Mouse (Mus musculus) kidney, adult 9 months (tissue): Measurements from ENCODE around the gene Gabra2.

Experiments used
- DNase-seq: peaks from one replicate; pipeline ENCODE4 v3.0.0; 2022

Gabra2 gene

GRCm38 (mm10) chr5:71095725-71096607, at the start of gene Gabra2:
TSS of gene Gabra2 (minus strand) at chr5:71095849.
- DNase-seq = no peak

- DNase-seq = no peak
Observed at GRCm38 (mm10) chr5:71136691-71137090, 41.0 kb upstream of the Gabra2 start.

DNA sequence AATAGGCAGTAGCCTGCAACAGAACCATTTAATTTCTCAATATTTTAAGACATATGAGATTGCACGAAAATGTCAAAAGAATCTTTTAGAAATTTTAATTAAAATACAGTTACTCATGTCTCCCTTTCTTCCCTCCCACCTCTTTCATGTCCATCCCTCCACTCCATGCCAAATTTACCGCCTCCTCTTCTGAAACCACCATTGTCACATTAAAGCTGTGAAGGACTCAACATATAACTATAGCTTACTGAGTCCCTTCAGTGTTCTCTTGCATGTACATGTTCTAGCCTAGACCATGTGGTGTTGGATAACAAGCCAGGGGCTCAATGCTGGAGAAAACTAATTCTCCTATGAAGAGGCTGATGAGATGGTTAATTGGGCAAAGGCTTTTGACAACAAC, 40.2 kb upstream of the Gabra2 start:
- no peak for DNase-seq

DNA sequence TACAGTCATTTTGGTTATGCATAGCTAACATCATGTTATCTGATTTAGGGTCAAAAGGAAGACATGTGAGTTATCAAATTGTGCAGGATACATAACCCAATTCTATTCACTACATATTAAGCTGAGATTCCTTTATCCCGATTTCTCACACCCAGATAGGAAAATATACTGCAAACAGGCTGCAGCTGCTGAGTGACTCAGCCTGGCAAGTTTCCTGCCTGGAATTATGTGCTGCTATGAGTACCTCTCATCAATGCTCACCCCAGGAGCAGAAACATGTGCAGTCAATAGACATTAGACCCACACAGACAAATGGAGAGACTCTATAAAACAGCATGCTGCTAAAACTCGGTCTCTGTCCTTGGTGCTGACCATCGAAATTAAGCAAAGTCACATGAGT, 32.1 kb upstream of the Gabra2 start:
- no peak for DNase-seq

DNA sequence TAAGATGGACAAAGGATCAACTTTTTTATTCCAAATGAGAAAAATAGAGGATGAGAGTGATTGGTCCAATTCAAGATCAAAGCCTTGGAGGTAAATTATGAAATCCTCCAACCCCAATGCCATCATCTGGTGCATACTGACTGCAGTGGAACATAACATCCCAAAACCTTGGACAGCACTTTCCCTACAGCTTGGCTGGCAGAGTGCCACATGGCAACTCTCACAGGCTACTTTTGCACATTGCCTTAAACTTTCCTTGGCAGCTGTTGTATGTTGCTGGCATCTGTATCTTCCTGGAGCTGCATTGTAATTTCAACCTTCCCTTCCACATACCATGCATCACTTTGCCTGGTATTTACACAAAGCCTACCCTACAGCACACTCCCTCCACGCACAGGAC, 19.6 kb upstream of the Gabra2 start:
- no peak for DNase-seq

DNA sequence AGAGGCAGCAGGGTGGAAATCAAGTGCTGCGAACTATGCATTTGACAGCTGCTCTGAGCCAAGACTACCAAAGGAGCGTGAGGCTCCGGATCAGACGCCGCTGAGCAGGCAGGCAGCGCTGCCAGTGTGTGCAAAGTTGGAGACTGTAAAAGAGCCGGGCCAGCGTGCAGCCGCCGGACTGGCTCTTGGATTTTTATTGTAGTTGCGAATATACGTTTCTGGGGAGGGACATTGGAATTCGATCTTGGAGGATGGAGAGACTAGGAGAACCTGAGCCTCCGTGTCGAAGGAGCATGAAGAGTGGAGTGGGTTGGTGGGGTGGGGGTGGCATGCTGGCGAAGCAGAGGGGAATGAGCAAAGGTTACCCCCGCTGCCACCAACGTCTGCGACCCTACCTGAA, 469 bp downstream of the Gabra2 start:
- DNase-seq = no peak

- no peak for DNase-seq
Observed at GRCm38 (mm10) chr5:71094776-71095175, 873 bp downstream of the Gabra2 start.

GRCm38 (mm10) chr5:71093807-71094206, 1.8 kb downstream of the Gabra2 start:
- DNase-seq = no peak

GRCm38 (mm10) chr5:71092475-71092874, 3.2 kb downstream of the Gabra2 start:
- no peak for DNase-seq

- DNase-seq = no peak
Observed at GRCm38 (mm10) chr5:71091926-71092325, 3.7 kb downstream of the Gabra2 start.

DNA sequence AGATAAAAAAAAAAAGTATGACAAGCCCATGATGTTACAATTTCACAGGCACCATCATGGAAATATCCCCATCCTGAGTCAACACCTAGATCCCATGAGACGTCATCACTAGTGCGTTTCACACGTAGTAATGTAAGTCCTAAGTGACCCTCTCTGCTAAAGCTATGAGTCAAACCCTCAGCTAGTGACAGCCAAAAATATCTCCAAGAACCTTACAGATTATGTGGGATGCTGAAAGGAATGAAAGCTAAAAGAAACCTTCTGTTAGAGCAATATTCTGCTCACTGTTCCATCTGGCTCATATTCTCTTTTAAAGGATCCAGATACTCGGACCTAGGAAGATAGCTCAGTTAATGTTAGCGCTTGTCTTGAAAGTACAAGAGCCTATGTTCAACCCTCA, 16.8 kb downstream of the Gabra2 start:
- no peak for DNase-seq

- no peak for DNase-seq
Observed at GRCm38 (mm10) chr5:71061696-71062095, 34.0 kb downstream of the Gabra2 start.

DNA sequence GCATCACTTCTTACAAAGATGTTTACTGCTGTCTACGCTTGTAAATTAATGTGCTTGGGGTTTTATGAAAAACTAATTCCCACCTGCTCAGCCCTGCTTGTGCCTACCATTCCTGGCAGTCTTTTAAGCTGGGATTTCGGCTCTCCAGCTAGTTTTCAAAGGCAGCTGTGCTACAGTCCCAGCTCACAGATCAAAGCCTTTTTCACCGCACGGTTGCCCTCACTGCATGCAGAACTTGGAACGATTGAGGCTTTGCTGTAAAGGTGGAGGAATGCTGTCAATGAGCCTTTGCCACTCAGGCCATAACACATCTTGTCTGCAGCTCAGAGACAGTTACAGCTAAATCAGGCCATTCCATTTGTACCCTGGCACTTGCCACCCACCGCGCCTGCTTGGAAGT, 37.6 kb downstream of the Gabra2 start:
- DNase-seq = no peak

DNA sequence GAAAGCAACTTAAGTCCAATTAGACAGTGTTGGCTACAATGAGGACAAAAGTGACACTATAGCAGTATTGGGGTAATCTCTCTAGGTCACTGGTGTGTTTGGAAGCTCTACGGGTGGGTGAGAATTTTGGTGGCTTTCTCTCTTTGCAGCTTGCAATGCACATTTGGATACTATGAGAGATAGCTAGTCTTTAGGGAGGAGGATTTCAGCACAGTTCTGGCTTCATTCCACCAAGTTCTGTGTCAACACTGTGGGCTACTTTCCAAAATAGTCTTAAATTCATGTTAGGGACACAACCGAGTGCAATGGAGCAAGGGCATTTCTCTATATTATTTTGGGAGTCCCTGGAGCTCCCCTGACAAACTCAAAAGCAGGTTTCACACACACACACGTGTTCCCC, 58.3 kb downstream of the Gabra2 start:
- DNase-seq = no peak

GRCm38 (mm10) chr5:71025956-71026355, 69.7 kb downstream of the Gabra2 start:
- DNase-seq = no peak

DNA sequence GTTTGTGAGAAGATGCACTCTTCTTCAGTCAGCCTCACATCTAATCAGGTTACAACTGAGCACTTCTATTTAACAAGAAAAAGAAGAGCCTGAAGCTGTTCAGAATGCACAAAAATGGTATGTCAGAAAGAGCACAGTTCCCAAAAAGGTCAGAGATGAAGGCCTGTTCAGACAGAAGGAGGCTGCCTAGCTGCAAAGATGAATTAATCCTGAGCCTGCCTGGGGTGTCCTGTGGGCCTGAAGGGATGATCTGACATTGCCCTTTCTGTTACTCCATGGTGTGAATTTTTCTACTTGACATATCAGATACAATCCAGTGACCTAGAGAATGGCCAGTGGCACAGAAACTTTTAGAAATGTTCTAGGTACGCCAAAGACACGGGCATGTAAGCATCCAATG, 83.9 kb downstream of the Gabra2 start:
- DNase-seq = no peak

DNA sequence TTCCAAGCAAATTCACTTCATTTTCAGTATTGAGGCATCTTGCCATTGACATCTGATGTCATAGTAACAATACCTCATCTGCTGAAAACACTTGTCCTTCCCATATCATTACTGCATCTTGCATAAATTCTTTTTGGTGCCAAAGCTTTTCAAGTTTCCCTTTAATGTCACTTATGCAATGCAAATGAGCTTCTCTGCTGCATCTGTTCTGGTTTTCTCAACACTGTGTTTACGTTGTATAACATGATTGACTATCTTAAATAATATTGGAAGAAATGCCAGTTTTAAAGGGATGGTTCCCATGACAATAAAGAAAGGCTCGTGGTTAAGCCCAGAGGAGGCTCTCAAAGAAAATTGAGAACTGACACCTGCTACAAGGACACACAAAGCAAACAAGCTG, 84.4 kb downstream of the Gabra2 start:
- no peak for DNase-seq

GRCm38 (mm10) chr5:71010797-71011196, 84.9 kb downstream of the Gabra2 start:
- no peak for DNase-seq

DNA sequence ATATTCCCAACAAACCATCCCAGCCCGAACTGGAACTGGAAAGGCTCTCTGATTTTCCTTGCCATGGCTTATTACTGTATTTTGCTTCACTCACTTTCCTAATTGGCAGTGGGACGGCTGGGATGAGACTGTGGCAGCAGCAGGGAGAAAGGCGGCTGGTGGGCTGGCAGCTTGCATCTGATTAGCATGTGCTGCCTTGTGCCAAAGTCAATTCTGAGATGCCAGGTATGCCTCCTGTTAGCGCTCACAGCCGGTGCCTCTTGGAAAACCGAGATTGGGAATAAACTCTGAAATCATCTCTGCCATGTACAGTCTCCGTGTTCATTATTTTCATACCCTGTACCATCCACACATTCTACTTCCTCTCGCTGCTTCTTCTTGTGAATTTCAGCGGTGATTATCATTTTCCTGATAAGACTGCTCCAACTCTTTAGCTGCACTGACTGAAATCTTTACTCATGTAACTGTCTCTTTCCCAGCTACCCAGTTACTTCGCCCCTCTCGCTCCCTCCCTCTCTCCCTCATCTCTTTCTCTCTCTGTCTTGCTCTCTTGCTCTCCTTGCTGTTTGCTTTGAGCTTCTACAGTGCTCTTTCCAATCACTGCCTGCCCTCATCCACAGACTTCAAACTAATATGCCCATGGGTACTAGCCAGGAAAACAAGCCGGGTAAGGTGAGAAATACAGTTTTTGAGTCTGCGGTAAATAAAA, 99.9 kb downstream of the Gabra2 start:
- DNase-seq = no peak

DNA sequence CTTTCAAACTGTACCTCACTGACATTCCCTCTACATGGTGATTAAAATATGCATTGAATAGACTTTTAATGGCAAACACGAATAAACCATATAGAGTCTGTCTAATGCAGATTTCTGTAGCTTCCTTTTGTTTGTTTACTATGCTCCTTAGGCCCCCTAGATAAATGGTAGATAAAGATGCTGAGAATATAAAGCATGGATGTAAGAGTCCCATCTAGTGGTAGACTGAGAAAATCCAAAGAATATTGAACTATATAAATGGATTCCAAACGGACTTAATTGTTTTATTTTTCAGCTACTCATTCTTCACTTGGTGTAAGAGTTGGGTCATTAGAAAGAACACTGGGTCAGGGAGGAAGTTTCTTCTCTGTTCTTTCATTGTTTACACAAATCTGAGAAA, 102.4 kb downstream of the Gabra2 start:
- no peak for DNase-seq

DNA sequence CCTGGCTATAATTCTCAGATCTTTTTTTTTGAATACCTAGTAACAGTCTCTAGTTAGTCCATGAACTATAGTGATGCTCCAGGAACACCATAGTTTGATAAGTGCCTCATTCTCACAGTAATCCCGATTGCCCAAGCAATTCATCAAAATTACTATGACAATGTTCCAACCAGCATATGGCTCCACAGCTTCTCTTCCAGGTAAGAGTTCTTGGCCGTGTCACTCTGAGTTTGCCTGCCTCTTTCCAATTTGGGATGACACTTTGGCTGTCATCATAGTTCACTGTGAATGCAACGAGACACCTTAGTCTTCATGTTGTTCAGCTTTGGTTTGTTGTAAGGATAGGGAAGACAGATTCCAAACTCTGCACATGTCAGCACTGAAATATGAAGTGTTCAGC, 104.8 kb downstream of the Gabra2 start:
- no peak for DNase-seq
